Mouse (Mus musculus): ENCODE measurements at regions not wholly inside any gene's neighbourhood (a gene's known extent, or its start where the extent isn't known, plus 50 kb on each side); places are given as distances from the start of the nearest gene placed in this dataset.

- no peak for DNase-seq
Observed at GRCm38 (mm10) chr11:19602496-19602895, 321.7 kb upstream of the Spred2 start.

GRCm38 (mm10) chr11:19605602-19606001 is 318.6 kb upstream of the Spred2 start:
- DNase-seq, result no peak

DNA sequence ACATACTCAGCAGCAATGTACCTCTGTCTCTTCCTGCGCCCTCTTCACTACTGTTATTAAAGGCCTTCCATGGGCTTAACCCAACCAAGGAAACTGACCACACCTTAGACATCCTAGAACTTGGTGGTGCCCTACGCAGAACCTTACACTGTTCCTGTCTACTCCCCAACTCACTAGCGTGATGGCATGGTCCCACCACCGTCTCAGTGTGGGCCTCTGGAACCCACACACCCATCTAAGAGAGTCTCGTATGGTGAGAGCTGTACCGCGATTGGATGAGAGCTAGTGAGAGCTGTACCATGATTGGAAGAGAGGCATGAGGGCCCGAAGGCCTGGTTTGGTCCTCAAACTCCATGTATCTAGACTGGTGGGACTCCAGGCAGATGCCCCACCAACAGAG is 317.2 kb upstream of the Spred2 start:
- no peak for DNase-seq

GRCm38 (mm10) chr11:19607941-19608340 is 316.2 kb upstream of the Spred2 start:
- no peak for DNase-seq

GRCm38 (mm10) chr11:19608523-19608922 is 315.7 kb upstream of the Spred2 start:
- DNase-seq, result no peak

GRCm38 (mm10) chr11:19610559-19610958 is 313.6 kb upstream of the Spred2 start:
- DNase-seq, result no peak

- DNase-seq, result no peak
Observed at GRCm38 (mm10) chr11:19611217-19611616, 313.0 kb upstream of the Spred2 start.

GRCm38 (mm10) chr11:19616520-19616919 is 307.7 kb upstream of the Spred2 start:
- no peak for DNase-seq

GRCm38 (mm10) chr11:19619494-19619893 is 304.7 kb upstream of the Spred2 start:
- no peak for DNase-seq

GRCm38 (mm10) chr11:19631055-19631695 is 293.0 kb upstream of the Spred2 start:
- no peak for DNase-seq

DNA sequence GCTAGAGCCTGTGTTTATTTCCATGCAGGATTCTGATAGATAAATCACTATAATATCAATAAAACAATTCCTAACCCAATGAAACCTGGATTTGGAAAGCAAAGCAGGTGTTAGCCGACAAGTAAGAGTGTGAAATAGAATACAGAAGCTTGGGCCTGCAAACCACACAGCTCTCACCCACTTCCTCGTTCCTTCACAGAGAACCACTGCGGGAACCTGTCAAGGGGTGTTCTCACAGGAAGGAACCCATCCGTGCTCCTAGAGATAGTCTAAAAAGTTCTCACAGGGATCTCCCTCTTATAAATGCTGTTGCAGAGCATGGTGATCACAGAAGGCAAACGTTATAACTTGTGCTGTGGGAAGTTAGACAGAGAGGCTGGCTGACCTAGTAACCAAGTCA is 291.7 kb upstream of the Spred2 start:
- no peak for DNase-seq

DNA sequence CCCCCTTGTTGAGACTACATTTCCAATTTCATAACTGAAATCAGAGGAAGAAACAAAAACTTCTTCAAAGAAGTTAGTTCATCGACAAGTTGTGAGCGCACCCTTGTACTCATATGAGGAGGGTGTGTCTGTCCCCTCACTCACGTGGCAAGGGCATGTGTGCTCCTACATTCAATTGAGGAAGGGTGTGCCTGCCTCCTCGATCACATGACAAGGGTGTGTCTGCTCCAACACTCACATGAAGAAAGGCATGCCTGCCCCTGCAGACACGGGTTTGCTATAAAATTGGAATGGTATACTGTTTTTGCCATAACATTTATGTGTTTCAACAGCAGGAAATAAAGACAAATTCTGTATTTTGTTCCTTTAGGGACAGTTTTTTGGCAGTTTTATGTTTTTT is 290.6 kb upstream of the Spred2 start:
- DNase-seq, result no peak

- peak; percentile 12 for DNase-seq
Observed at GRCm38 (mm10) chr11:19641153-19641552, 283.0 kb upstream of the Spred2 start.

- DNase-seq, result no peak
Observed at GRCm38 (mm10) chr11:19644116-19644795, 279.9 kb upstream of the Spred2 start.

GRCm38 (mm10) chr11:19645106-19645505 is 279.1 kb upstream of the Spred2 start:
- no peak for DNase-seq

GRCm38 (mm10) chr11:19651522-19651921 is 272.7 kb upstream of the Spred2 start:
- no peak for DNase-seq

- DNase-seq, result no peak
Observed at GRCm38 (mm10) chr11:19651929-19652328, 272.2 kb upstream of the Spred2 start.

GRCm38 (mm10) chr11:19659511-19659910 is 264.7 kb upstream of the Spred2 start:
- peak; percentile 10 for DNase-seq

DNA sequence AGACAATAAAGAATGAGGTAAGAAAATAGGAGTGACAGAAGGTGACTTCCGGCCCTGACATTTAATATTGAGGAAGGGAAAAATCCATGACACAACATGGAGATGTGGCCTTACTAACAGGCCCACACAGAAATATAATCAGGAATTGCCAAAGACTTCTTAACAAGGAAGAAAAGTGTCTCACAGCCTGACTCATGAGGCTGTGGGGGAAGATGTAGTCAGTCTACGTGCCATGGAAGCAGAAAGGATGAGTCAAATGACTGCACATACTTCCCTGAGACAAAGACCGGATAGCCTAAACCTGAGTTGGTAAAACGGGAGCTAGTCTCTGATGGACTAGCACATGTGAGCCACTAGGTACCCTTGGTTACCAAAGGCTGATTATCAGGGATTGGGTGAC is 257.4 kb upstream of the Spred2 start:
- no peak for DNase-seq

DNA sequence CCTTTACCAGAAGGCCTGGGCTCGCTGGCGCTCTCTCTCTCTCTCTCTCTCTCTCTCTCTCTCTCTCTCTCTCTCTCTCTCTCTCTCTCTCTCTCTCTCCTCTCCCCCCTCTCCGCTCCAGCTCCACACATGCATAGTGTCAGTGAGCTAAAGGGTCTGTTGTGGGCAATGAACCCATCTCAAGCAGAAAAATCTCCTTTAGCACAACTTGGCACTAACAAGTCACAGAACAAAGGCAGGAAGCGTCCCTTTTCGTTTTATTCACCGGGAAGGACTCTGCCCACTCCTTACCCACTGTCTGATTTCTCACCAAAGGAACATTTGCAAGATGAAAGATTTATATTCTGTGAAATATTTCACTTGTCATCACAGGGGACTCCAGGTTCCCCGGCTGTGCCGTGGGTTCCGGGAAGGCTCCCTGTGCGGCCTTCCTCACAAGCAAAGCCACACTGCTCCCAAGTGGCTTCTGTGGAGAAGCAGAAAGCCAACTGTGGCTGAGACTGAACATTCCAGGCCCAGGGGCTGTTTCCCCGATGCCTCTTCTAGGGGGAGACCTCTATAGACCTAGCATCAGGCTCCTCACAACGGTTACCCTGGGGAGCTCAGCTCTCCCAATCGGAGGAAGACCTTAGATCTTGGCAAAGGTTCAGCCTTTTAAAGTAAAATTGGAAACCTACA is 253.2 kb upstream of the Spred2 start:
- DNase-seq, result peak; percentile 28

DNA sequence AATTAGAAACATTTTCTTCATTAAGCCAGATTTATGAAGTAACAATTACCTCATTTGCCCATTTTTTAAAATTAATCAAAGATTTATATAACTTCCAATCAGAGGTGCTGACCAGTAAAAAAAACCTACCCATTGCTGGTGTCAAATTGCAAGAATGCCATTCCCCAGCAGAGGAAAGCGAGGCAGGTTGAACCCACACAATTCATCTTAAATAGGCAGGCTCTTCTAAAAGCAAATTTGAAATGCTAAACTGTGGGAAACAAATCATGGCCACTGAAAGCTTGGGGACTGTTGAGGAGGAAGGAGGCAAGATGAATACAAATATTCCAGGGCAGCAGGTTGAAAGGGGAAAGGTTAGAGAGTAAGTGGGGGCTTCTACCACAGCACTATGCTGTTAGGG is 251.2 kb upstream of the Spred2 start:
- no peak for DNase-seq

DNA sequence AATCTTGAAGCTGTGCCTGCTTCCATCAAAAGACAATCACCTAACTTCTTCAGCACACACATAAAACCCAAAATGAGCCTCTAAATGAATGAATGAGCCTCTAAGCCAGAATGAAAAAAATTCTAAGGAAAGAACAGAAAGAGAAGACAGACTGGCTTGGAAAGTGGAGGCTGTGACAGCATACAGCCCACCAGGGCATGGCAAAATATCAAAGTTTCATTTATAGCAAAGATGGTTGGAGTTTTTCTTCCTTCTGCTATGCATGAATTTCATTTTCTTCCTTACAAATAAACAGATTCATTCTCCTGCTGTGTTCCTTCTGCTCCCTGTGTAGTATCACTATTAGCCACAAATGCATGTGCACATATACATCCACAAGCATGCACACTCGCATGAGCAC is 247.7 kb upstream of the Spred2 start:
- no peak for DNase-seq

DNA sequence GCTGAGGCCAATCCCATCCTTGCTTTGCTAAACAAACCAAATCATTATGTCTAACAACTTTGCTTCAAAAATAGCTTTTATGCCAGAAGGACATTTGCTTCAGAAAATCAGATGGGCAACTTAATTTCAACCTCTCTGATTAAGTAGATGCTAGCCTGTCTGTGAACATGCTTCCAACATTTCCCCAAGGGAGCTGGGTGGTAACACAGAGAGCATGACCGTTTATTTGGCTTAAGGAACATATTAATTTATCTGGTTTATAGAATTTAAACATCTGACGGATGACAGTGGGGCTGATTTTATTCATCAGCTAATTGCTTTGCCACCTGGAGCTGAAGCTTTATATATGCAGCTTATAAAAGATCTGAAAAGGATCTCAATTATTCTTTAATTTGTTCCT is 245.1 kb upstream of the Spred2 start:
- DNase-seq, result no peak

- DNase-seq, result no peak
Observed at GRCm38 (mm10) chr11:19679669-19680068, 244.5 kb upstream of the Spred2 start.
